Mouse (Mus musculus) left cerebral cortex, postnatal 25 days (tissue): ENCODE measurements around the gene Nktr. TPM values are rescaled to one million over a fixed set of nuclear protein-coding genes. Genes with fewer than 3 reads are reported as not detected.

Source experiments
- DNase-seq, 2 experiments: peaks; one replicate each; pipeline ENCODE4 v3.0.0; 2022; ENCODE audit warnings: low spot score in 2 of 2, mixed read lengths in 1 of 2
- intact Hi-C: fragments of 180-260 bp; cut with DNase I; formaldehyde crosslinking; loops from one replicate; pipeline ENCODE4 v1.15.1; 2025
- total RNA-seq, 2 experiments: library from RNA; stranded (reverse); gene quantifications; 2 replicates each; pipeline ENCODE4 v1.2.3; 2021

Nktr gene
- total RNA-seq, 2 experiments from 2014 or later = 95.5 to 124 TPM

GRCm38 (mm10) chr9:121791206-121791605 lies 72.2 kb downstream of the Nktr start:
- DNase-seq = peak in 1 of 2 experiments; percentile 44
- intact Hi-C loops = no loop called here

GRCm38 (mm10) chr9:121791757-121792521 lies 73.0 kb downstream of the Nktr start, which contains the start of gene Hhatl:
Gene Hhatl (minus strand): TSS chr9:121792507.
- intact Hi-C loops = no loop called here

DNA sequence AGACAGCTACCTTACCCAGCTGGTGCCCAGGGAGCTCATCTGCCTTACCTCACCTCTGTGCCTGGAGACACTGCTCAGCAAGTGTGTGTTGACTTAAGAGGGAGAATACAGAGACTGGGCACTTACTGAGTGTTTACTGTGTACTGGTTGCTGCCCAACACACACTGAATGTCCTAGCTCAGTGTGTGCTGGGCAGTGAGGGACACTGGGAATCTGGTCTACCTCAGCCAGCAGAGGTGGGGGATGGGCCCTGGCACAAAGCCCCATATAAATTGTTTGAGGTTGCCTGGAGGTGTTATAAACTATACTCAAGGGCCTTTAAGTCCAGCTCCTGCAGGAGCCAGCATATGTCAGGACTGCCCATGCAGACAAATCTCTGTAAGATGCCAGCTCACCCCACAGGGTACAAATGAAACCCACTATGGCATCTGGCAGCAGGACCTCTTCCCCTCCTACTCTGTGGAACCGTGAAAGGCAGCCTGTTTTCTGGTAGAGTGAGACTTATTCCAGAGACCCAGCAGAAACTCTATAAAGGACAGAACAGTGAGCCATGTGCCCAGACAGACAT lies 76.1 kb downstream of the Nktr start:
- no peak for DNase-seq
- intact Hi-C loops = no loop called here

More at GRCm38 (mm10) chr9:121791757-121792521, 73.0 kb downstream of the Nktr start, which contains the start of gene Hhatl:
- peak in 1 of 2 experiments; percentile 47 for DNase-seq

- intact Hi-C loops = no loop called here
- DNase-seq = no peak
These were observed 78.8 kb downstream of the Nktr start for GRCm38 (mm10) chr9:121797722-121798121.

DNA sequence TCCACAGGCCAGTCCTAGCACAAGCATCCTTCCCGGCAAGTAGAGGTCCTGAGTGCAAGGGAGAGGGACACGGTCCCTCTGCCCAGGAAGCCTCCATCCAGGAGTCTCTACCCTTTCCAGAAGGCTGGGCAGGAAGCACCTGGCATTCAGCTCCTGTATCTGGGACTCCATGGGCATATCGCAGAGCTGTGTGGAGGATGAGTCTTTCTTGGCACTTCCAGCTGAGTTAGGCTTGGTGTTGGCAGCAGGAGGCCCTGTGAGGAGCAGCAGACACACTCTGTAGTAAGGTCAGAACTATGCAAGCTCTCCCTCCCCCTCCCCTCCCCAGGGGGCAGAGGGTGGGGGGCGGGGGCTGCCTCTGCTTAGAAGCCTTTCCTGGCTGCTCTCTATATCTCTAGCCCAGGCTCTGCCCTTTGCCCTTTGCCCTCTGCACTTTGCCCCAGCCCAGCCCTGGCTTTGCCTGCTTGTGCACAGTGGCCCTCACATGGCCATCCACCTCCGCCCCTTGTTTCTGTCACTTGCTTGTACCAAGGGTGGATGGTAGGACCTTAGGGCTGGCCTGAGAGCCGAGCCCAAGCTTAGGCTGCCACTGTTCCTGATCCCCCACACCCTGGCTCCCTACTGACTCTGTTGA lies 80.0 kb downstream of the Nktr start:
- DNase-seq = peak in 1 of 2 experiments; percentile 35
- intact Hi-C loops = no loop called here

DNA sequence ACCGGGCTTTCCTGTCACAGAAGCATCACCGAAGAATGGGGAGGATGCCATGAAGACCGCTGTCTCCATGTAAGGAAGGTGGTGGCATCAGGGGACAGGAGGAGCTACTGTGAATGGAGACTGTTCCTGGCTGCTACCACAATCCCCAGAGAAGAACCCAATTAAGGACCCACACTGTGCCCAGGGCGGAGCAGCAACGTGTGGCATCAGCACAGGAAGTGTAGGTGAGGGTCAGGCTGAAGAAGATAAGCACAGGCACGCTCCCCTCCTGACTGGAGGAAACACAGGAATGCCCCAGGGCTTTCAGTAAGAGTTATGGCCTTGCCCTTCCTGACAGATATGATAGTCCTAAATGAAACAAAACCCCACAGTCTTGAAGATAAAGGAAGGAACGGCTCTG lies 83.8 kb downstream of the Nktr start:
- no peak for DNase-seq
- intact Hi-C loops = no loop called here

Other genes with a start within 250 kb of the Nktr start
- gene Cck, start 223.5 kb upstream of the Nktr start, total RNA-seq = 100 to 1,000 TPM; 670 to 812 TPM
- gene Lyzl4, start 77.1 kb upstream of the Nktr start, total RNA-seq = 1 to 10 TPM; 1.5 to 1.8 TPM
- gene Vipr1, start 76.5 kb upstream of the Nktr start, total RNA-seq = 10 to 100 TPM; 22.2 to 26.2 TPM
- gene Sec22c, start 13.7 kb upstream of the Nktr start, total RNA-seq = 10 to 100 TPM; 26.8 to 28.8 TPM
- gene Ss18l2, start 8.8 kb upstream of the Nktr start, total RNA-seq = 10 to 100 TPM; 79.0 to 92.0 TPM
- gene Zfp651, start 40.2 kb downstream of the Nktr start, total RNA-seq = 100 to 1,000 TPM; 108 to 115 TPM
- 1 to 10 TPM; 4.9 to 5.5 TPM for gene Klhl40, start 58.4 kb downstream of the Nktr start, total RNA-seq
- 10 to 100 TPM; 16.1 to 18.8 TPM for gene Hhatl, start 73.3 kb downstream of the Nktr start, total RNA-seq
- 1 to 10 TPM; 5.2 to 6.9 TPM for gene Ccdc13, start 120.3 kb downstream of the Nktr start, total RNA-seq
- gene Higd1a, start 139.2 kb downstream of the Nktr start, total RNA-seq = 10 to 100 TPM; 94.1 to 99.6 TPM
- 1 to 10 TPM; 5.5 to 7.6 TPM for gene Ackr2, start 179.2 kb downstream of the Nktr start, total RNA-seq
- not detected for gene Cyp8b1, start 197.1 kb downstream of the Nktr start, total RNA-seq
- 1 to 10 TPM; 5.4 to 6.9 TPM for gene Fam198a, start 231.8 kb downstream of the Nktr start, total RNA-seq